Mouse (Mus musculus): Measurements from ENCODE around the gene Tmem33.

Gene Tmem33

GRCm38 (mm10) chr5:67255664-67256063 is 4.7 kb upstream of the Tmem33 start:
- DNase-seq (ENCODE audit: low read depth, low spot score), result no peak

GRCm38 (mm10) chr5:67258473-67258872 is 1.9 kb upstream of the Tmem33 start:
- DNase-seq (ENCODE audit: low read depth, low spot score), result no peak

GRCm38 (mm10) chr5:67260159-67260530 is 220 bp upstream of the Tmem33 start:
- DNase-seq (ENCODE audit: low read depth, low spot score), result no peak

GRCm38 (mm10) chr5:67262964-67263363 is 2.6 kb downstream of the Tmem33 start:
- no peak for DNase-seq (ENCODE audit: low read depth, low spot score)

DNA sequence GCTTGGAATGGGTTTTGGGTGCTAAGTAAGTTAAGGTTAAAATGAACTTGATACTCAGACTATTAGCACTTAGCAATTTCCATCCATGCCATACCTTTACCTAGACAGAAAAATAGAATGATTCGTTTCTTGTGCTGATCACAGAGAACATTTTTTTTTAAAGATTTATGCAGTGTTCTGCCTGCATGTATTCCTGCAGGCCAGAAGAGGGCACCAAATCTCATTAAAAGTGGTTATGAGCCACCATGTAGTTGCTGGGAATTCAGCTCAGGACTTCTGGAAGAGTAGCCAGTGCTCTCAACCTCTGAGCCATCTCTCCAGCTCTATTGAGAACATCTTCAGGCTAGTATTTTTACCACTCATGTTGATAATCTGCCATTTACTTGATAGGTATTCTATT is 5.7 kb downstream of the Tmem33 start:
- peak; percentile 69 for DNase-seq (ENCODE audit: low read depth, low spot score)

DNA sequence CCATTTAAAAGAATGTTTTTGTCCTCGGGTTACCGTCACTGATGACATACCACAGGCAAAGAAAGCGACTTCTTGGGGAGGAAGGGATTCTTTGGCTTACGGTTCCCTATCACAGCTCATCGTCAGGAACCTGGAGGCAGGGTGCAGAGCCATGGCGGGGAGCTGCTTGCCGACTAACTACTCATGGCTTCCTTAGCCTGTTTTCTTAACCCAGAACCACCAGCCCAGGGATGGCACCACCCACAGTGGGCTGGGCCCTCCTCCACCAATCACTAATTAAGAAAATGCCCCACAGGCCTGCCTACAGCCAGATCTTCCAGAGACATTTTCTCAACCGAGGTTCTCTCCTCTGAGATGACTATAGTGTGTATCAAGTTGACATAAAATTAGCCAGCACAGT is 8.9 kb downstream of the Tmem33 start:
- peak; percentile 78 for DNase-seq (ENCODE audit: low read depth, low spot score)

DNA sequence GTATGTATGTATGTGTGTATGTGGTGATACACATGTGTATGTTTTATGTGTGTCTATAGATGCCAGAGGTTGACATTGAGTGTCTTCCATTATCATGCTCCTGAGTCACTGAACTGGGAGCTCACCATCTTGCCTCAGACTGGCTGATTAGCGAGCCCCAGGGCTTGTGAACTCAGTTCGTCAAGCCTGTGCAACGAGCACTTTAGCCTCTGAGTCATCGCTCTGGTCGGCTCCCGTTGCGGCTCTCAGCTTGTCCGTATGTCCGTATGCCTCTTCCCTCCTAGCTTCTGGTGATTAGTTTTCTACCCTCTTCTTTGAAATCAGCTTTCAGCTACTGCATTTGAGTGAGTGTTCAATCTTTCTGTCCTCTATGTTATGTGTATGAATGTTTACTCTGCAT is 19.0 kb downstream of the Tmem33 start:
- peak; percentile 28 for DNase-seq (ENCODE audit: low read depth, low spot score)

- no peak for DNase-seq (ENCODE audit: low read depth, low spot score)
Measured at GRCm38 (mm10) chr5:67279840-67280239, 19.5 kb downstream of the Tmem33 start.

DNA sequence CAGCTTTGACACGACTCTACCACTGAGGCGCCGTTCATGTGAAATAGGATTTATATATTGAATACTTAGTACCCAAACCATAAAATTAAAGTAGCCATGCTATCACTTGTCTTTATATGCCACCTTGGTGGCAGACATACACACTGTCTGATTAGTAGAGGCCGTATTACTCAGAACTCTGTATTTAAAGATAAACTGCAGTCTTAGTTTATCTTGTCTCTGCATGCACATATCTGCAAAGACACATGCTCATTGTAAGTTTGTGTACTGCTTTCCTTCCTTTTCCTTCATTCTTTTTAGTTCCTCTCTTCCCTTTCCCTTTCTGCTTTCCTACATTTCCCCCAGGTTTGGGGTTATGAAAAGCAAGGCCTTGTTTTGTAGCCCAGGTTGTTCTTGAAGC is 20.0 kb downstream of the Tmem33 start:
- no peak for DNase-seq (ENCODE audit: low read depth, low spot score)

GRCm38 (mm10) chr5:67295029-67295428 is 34.7 kb downstream of the Tmem33 start:
- no peak for DNase-seq (ENCODE audit: low read depth, low spot score)

GRCm38 (mm10) chr5:67295682-67296081 is 35.3 kb downstream of the Tmem33 start:
- DNase-seq (ENCODE audit: low read depth, low spot score), result no peak

DNA sequence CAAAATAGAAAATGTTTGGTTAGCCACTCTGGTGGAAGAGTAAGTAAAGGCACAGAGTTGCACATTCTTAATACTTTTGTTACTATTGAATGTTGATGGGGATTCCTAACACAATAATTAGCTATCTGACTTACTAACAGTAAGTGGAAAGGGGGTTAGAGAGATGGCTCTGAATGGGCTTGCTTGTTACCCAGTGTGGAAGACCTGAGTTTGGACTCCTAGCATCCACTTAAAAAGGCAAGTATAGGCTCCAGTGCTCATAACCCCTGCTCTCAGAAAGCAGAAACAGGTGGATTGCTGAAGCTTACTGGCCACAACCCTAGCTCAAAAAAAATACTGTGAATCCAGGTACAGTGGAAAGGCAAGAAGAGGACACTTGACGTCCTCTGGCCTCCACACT is 35.8 kb downstream of the Tmem33 start:
- no peak for DNase-seq (ENCODE audit: low read depth, low spot score)

GRCm38 (mm10) chr5:67297026-67297813 is 36.9 kb downstream of the Tmem33 start:
- DNase-seq (ENCODE audit: low read depth, low spot score), result no peak

- no peak for DNase-seq (ENCODE audit: low read depth, low spot score)
Measured at GRCm38 (mm10) chr5:67299847-67300412, 39.6 kb downstream of the Tmem33 start.

DNA sequence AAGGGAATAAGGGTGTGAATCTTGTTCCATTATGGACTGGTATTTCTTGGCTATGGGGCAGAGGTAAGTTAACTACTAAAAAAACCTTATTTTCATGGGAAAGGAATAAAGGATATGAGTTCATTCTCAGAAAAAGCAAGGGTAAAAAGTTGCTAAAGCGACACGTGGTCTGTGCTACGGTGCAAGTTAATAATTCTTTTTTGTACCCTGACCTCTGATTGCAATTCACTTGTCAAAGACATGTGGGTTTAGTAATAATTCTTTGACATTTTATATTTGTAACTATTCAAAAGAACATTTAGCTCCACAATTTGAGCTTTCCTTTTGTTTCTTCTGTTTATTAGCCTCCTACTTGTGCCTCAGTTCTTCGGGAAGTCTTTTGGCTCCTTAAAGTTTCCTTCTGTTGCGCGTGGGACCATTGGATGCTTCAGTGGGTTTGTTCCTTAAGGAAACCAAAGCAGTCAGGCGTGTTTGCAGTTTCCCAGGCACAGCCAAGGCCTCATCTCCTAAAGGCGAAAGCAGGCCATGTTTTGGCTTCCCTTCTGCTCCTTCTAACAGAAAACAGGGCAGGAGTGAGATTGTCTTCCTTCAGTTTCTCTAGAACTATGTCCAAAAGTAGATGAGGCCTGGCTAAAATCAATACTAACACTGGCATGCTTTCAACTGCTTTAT is 40.7 kb downstream of the Tmem33 start:
- DNase-seq (ENCODE audit: low read depth, low spot score), result no peak

- peak; percentile 93 for DNase-seq (ENCODE audit: low read depth, low spot score)
Measured at GRCm38 (mm10) chr5:67301722-67302331, 41.5 kb downstream of the Tmem33 start.

GRCm38 (mm10) chr5:67303816-67304215 is 43.5 kb downstream of the Tmem33 start:
- no peak for DNase-seq (ENCODE audit: low read depth, low spot score)

DNA sequence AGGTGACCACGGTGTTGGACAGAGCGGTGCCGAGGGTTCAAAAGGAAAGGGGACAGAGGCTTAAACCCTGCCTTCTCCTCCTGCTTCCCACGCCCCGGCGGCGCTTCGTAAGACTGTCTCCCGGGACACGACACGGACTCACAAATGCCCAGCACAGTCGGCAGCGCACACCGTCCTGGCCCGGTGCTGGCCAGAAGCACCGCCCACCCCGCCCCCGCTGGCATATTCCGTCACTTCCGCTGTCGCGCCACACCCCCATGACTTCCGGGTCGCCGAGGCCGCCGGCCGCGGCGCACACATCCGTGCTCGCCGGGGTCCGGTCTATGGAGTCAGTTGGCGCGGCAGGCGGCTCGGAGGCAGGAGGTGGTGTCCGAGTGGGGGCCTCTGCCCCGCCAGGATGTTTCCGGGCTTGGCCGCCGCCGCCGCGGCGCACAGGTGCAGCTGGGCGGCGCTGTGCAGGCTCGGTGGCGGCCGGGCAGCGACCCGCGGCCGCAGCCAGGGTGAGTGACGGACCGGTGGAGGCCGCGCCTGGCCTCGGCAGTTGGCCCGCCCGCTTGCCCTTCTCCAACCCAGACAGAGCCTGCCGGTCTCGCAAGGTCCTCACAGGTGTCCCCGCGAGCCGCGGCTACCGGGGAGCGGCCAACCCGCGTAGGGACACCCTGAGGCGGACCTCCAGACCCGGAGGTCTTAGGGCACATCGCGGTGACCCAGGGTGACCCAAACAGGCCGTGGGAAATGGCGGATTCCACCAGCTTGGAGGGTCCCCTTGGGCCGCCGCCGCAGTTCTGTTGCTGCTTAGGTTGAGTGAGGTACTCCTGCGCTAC is 46.5 kb downstream of the Tmem33 start, which contains the start of gene Slc30a9:
TSS of gene Slc30a9 (plus strand) at position 258 of the 824 bp plus-strand sequence.
- DNase-seq (ENCODE audit: low read depth, low spot score), result peak; percentile 87

- no peak for DNase-seq (ENCODE audit: low read depth, low spot score)
Measured at GRCm38 (mm10) chr5:67307659-67308222, 47.4 kb downstream of the Tmem33 start.

DNA sequence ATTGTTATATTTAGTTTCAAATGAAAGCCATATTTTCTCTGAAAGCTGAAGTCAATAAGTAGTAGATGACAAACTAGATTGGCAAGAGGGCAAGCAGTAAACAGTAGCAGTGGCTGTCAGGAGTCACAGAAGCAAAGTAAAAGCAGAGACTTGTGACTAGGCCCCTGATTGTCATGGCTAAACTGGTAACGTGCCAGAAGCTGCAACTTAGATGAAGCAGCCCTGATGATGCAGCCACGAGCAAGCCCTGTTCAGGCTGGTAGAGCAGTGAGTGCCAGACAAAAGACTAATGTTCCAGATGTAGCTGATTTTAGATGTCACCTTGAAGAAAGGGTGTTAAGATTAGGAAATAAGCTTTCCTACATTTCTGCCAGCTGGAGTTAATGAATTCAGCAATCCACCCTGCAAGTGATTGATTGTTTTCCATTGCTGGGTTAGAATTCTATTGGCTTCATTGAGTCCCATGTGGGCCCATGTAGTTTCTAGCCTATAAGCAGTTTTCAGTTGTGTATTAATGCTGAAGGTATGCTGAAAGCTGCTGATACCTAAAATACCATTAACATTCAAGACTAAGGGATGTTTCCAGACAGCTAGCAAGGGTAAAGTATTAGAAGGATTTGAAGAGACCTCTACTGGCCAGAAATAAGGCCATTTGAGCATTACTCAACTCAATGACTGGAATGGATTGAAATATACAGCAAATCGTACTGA is 51.6 kb downstream of the Tmem33 start:
- DNase-seq (ENCODE audit: low read depth, low spot score), result no peak

- DNase-seq (ENCODE audit: low read depth, low spot score), result no peak
Measured at GRCm38 (mm10) chr5:67312522-67312851, 52.1 kb downstream of the Tmem33 start.

Measured in R1 (cell line).